Mouse (Mus musculus): ENCODE data around the gene Ppm1l. TPM values are rescaled to one million over a fixed set of nuclear protein-coding genes. Genes with fewer than 3 reads are reported as not detected.

The Ppm1l gene
- polyA plus RNA-seq, 1 experiment from 2014 or later: 23.9 TPM

DNA sequence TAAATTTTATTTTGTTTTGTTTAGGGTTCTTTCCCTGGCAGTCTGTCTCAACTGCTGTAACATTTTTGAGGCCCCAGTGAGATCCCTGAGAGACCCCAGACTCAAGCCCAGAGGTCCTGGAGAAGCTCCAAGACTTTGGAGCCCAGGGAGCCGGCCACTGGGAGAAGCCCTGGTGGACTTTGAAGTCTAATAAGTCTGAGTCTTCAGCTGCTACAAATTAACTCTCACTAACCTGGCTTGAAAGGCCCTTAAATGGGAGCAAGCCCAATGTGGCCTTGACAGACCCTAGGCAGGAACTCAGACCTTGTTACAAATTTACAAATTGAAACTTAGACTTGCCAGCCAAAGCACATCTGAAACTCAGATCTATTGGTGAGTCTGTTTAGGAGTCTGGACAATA is 290.8 kb downstream of the Ppm1l start:
- Histone ChIP-seq H3K4me1 (replicated peaks) (no peaks in the 10 kb centered on the region), H3K4me2 (no peak overlapping the region), H3K9me3 (peaks cover 5% of the 10 kb centered on the region), H3K27me3 (no peaks in the 10 kb centered on the region), H3K9ac (no peak overlapping the region), H3K4me3 (no peak overlapping the region), H3K27ac (no peak overlapping the region), H3K36me3 (no peaks in the 10 kb centered on the region)
- WGBS: 75% methylated on average over 1 of the region's 1 CpGs
- ATAC-seq (ENCODE audit: low FRiP score): no peak

GRCm38 (mm10) chr3:69607909-69608308 is 291.2 kb downstream of the Ppm1l start:
- ATAC-seq (ENCODE audit: low FRiP score): no peak
- Histone ChIP-seq H3K4me3 (no peak overlapping the region), H3K4me1 (replicated peaks) (no peaks in the 10 kb centered on the region), H3K4me2 (no peak overlapping the region), H3K36me3 (no peaks in the 10 kb centered on the region), H3K27me3 (no peaks in the 10 kb centered on the region), H3K27ac (no peak overlapping the region), H3K9ac (no peak overlapping the region), H3K9me3 (peaks cover 10% of the 10 kb centered on the region)
- 92% methylated on average over 5 of the region's 5 CpGs for WGBS

Other genes with a start within 250 kb of the Ppm1l start
- gene Kpna4, start 189.7 kb upstream of the Ppm1l start, polyA plus RNA-seq (2015; fragmentation: Nextera tagmentation; extraction: Ambion mirVana): 34.6 and 37.7 TPM in 2 replicates
- gene Arl14, start 94.4 kb upstream of the Ppm1l start, polyA plus RNA-seq (2015; fragmentation: Nextera tagmentation; extraction: Ambion mirVana): not detected in 2 replicates